Mouse (Mus musculus) layer of hippocampus, postnatal 14 days (tissue): ENCODE measurements at regions not wholly inside any gene's neighbourhood (a gene's known extent, or its start where the extent isn't known, plus 50 kb on each side); places are given as distances from the start of the nearest gene placed in this dataset.

Source experiments
- DNase-seq, 2 experiments: peaks; one replicate each; pipeline ENCODE4 v3.0.0; 2021 to 2022; ENCODE audit warnings: low spot score in 2 of 2, mixed read lengths in 1 of 2

- DNase-seq, result no peak
Observed at GRCm38 (mm10) chr9:122617793-122618192, 129.4 kb upstream of the Topaz1 start.

- no peak for DNase-seq
Observed at GRCm38 (mm10) chr9:122625081-122625480, 122.1 kb upstream of the Topaz1 start.

- no peak for DNase-seq
Observed at GRCm38 (mm10) chr9:122626346-122626745, 120.8 kb upstream of the Topaz1 start.

- DNase-seq, result no peak
Observed at GRCm38 (mm10) chr9:122629171-122629904, 117.8 kb upstream of the Topaz1 start.

GRCm38 (mm10) chr9:122631793-122632192 is 115.4 kb upstream of the Topaz1 start:
- DNase-seq, result no peak

- DNase-seq, result no peak
Observed at GRCm38 (mm10) chr9:122633484-122633883, 113.7 kb upstream of the Topaz1 start.

GRCm38 (mm10) chr9:122635138-122635964 is 111.8 kb upstream of the Topaz1 start:
- peak; percentile 57 to 89 for DNase-seq

- DNase-seq, result no peak
Observed at GRCm38 (mm10) chr9:122637591-122637990, 109.6 kb upstream of the Topaz1 start.

- DNase-seq, result no peak
Observed at GRCm38 (mm10) chr9:122639239-122639638, 107.9 kb upstream of the Topaz1 start.

- DNase-seq, result no peak
Observed at GRCm38 (mm10) chr9:122642913-122643312, 104.2 kb upstream of the Topaz1 start.

- DNase-seq, result no peak
Observed at GRCm38 (mm10) chr9:122645569-122645968, 101.6 kb upstream of the Topaz1 start.

GRCm38 (mm10) chr9:122650862-122651261 is 96.3 kb upstream of the Topaz1 start:
- DNase-seq, result no peak

GRCm38 (mm10) chr9:122655583-122655982 is 91.6 kb upstream of the Topaz1 start:
- DNase-seq, result no peak

GRCm38 (mm10) chr9:122660050-122660449 is 87.1 kb upstream of the Topaz1 start:
- no peak for DNase-seq

GRCm38 (mm10) chr9:122666978-122667645 is 80.0 kb upstream of the Topaz1 start:
- DNase-seq, result no peak

GRCm38 (mm10) chr9:122667646-122667981 is 79.5 kb upstream of the Topaz1 start:
- DNase-seq, result no peak

- DNase-seq, result no peak
Observed at GRCm38 (mm10) chr9:122673777-122674176, 73.4 kb upstream of the Topaz1 start.

GRCm38 (mm10) chr9:122678001-122678696 is 69.0 kb upstream of the Topaz1 start:
- DNase-seq, result no peak

- peak in 1 of 2 experiments; percentile 57 for DNase-seq
Observed at GRCm38 (mm10) chr9:122687170-122687569, 60.0 kb upstream of the Topaz1 start.

- DNase-seq, result peak in 1 of 2 experiments; percentile 50
Observed at GRCm38 (mm10) chr9:122691879-122692278, 55.3 kb upstream of the Topaz1 start.

GRCm38 (mm10) chr9:122695724-122696123 is 51.4 kb upstream of the Topaz1 start:
- no peak for DNase-seq
